Mouse (Mus musculus) heart, adult 11 months (tissue): ENCODE measurements around the gene 4930447C04Rik.

Experiments
- DNase-seq: peaks from one replicate; pipeline ENCODE4 v3.0.0; 2022

4930447C04Rik gene

DNA sequence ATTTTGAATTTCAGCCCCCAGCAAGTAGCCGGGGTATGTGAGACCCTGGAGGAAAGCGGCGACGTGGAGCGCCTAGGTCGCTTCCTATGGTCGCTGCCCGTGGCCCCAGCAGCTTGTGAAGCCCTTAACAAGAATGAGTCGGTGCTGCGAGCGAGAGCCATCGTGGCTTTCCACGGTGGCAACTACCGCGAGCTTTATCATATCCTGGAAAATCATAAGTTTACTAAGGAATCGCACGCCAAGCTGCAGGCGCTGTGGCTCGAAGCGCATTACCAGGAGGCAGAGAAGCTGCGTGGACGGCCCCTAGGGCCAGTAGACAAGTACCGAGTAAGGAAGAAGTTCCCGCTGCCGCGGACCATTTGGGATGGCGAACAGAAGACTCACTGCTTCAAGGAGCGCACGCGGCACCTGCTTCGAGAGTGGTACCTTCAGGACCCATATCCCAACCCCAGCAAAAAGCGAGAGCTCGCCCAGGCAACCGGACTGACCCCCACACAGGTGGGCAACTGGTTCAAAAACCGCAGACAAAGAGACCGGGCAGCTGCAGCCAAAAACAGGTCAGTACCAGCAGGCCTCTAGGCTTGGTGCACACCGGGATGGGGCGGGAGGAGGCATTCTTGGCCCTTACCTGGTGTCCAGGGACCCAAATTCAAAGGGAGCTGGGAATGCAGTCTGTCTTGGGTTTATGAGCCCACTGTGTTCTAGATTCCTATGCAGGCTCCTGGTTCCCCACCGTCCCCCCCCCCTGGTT is at the start of gene 4930447C04Rik:
TSS of gene 4930447C04Rik (minus strand) at position 704 of the 751 bp plus-strand sequence.
- DNase-seq: no peak

GRCm38 (mm10) chr12:72983071-72983857 is 42.7 kb upstream of the 4930447C04Rik start:
- DNase-seq: peak; percentile 96

DNA sequence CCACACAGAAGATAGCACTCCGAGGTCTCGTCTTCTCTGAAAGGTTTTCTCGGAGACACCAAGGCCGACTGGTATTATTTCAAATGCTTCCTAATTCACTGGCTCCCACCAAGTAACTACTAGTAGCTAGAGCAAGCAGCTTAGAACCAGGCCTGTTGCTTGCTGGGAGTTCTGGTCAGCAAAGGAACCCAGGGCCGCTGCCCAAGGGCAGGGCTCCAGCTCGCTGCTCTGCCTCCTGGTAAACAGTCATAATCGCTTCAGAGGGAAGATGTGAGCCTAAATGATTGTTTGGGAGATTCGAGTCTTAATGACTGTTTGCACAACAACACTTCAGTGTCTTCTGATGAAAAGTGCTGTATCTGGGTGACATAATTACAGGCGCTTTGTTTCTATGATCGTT is 42.0 kb upstream of the 4930447C04Rik start:
- no peak for DNase-seq

DNA sequence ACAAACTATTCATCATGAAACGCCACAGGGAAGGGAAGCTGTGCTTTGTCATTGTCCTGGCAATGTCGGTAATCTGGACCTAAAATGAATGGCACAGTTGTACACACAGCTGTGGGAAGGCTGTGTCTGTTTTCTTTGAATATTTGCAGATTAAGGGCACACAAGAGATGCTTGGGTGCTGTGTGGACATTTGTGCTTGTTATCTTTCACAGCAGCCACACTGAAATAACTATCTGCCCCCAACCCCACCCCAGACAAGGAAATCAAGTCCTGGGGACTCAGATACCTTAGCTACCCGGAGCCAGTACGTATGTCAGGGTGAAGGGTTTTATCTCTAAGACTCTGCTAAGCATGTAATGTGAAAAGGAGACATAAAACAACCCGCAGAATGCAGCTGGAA is 38.7 kb upstream of the 4930447C04Rik start:
- no peak for DNase-seq

GRCm38 (mm10) chr12:72977851-72978250 is 37.3 kb upstream of the 4930447C04Rik start:
- no peak for DNase-seq

- DNase-seq: peak; percentile 97
Observed at GRCm38 (mm10) chr12:72976718-72977117, 36.1 kb upstream of the 4930447C04Rik start.

DNA sequence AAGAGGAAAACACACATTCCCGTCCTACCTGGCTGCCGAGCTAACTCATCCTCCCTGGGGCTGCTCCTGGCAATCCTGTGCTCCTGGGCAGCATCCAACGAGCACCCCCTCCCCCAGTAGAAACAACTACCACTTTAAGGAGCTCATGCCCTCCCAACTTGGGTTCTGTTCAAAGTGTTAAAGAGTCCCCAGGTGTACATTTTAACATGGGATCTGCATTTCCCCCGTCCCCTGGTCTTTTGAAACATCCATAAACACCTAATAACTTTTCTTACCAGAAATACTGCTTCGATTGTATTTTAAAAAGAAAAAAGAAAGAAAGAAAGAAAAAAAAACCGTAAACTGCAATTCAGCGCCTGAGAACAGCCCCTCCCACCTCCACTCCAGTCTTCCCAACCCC is 35.6 kb upstream of the 4930447C04Rik start:
- DNase-seq: no peak

DNA sequence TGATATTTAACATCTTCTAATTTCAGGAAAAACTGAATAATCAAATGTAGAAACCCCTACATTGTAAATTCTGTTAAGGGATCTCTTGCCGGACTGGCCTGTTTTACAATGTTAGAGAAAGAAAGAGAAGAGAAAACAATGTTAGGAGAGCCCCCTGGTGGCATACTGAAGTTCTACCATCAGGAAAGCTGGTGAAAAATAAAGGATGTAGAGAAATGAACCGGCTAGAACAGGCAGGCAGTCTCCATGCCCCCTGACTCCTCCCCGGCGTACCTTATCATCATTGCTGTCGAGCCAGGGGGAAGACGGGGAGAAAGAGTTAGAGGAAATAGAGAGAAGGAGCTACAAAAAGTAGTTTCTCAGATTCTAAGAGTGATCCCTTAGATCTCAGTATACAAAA is 32.6 kb upstream of the 4930447C04Rik start:
- DNase-seq: no peak

DNA sequence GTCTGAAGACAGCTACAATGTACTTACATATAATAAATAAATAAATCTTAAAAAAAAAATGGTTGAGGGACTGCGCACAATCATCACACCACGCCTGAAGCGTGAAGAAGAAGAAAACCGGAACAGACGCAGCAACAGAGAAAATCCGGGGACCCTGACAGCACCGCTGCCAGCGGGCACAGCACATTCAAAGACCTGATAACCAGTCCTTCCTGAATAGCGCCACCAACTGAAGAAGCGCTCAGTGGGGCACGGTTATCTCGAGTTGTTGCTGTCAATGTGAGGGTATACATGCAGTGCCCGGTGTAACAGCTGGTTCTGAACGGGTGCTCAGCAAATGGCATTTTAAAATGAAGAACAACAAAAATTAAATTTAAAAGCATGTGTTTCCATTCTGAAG is 30.0 kb upstream of the 4930447C04Rik start:
- no peak for DNase-seq

DNA sequence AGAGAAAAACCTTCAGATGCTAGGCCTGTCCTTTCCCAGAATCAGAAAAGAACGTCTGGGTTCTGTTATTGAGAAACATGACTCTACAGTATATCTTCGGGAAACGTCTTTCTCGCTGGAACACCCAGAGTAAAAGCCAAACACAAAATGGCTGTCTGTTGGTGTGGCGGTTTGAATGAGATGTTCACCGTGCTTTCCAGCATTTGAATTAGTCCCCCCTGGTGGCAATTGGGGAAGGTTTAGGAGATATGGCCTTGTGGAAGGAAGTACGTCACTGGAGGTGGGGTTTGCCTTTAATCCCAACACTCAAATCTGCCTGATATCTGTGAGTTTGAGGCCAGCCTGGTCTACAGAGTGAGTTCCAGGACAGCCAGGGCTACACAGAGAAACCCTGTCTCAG is 27.0 kb upstream of the 4930447C04Rik start:
- no peak for DNase-seq

- DNase-seq: no peak
Observed at GRCm38 (mm10) chr12:72962761-72963160, 22.2 kb upstream of the 4930447C04Rik start.

DNA sequence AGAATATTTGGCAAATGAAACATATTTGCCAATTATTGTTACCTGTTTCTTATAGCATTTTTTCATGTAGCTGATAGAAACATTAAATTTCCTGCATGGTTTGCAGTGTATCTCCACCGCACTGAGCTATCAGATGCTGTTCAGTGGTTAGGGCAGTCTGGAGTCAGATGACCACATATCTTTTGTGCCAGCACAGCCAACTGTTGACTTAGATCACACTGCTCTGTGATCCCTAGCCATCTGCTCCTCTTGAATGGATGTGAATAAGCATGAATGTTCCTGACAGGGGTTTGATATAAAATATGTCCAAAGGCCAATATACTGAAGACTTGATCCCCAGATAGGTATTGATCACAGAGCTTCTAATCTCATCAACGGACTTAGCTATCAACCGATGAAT is 17.9 kb upstream of the 4930447C04Rik start:
- no peak for DNase-seq

DNA sequence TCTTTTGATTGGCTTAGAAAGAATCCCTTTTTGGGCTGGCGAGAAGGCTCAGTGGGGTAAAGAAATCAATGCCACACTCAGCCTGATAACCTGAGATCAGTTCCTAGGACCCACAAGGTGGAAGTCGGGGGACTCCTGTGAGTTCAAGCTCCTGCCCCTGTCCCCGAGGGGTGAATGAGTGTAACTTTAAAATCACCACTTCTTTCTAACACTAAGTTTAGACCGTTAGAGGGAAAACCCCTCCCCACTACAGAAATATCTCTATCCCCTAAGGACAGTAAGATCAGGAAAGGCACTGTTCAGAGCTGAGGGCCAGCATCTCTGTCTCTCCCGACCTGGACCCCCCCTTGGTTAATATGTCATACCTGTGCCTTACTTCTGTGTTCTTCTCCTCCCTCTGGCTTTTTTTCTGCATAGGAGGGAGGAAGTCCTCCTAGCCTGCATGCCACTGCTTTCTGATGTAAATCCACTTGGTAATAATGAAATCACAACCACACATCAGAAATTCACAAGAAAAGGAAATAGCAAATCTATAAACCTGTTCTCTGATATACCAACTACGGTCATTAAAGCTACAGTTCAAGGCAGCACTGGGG is 17.4 kb upstream of the 4930447C04Rik start:
- no peak for DNase-seq

DNA sequence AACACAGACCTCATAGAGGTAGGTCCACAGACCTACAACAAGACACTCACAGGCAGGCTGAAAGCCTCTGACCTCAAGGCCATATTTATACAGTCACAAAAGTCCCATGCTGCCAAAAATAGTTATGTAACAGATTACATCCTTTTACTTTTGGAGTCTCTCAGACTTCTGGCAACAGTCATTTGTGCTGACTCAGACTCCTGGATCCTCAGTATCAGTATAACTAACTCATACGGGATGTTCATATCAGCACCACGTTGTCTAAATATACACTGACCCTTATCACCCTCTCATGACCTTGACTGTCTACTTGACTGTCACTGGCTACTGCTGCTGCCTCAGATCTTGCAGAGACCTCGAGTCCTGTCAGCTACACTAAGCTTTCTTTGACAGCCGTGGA is 14.3 kb upstream of the 4930447C04Rik start:
- peak; percentile 88 for DNase-seq

GRCm38 (mm10) chr12:72953858-72954257 is 13.3 kb upstream of the 4930447C04Rik start:
- DNase-seq: peak; percentile 81

DNA sequence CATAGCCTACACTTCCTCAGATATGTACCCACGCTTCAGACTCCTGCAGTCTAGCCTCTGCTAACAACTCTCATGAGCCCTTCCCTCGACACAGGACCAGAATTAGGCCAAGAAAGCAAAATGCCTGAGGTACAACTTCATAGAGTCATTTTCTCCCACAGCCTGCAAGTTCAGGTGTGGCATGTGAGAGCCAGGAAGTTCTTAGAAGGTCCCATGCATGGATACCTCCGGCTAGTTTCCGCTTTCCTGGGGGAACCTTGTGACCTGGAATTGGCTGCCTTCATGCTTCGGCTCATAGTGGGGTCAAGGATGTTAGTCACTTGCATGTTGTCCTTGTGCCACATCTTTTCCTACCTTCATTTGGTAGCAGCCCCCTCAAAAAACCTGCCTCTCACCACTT is 12.5 kb upstream of the 4930447C04Rik start:
- peak; percentile 52 for DNase-seq

DNA sequence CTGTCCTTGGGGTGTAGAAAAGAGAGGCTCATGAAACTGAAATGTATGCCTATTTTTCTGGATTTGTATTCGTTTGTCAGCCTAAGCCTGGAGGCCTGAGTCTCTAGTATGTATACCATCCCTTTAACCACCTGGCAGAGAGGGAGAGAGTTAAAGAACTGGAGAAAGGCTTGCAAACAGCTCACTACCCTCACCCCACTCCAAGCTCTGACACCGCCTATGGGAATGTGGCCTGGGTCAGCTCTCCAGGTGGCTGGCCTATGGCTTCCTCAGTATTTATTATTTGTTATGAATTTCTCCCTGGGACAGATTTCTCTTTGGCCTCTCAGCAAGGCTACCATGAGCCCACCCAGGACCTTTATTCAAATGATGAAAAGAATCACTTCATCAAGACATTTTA is 6.8 kb upstream of the 4930447C04Rik start:
- DNase-seq: peak; percentile 21

GRCm38 (mm10) chr12:72946805-72947204 is 6.2 kb upstream of the 4930447C04Rik start:
- DNase-seq: no peak

GRCm38 (mm10) chr12:72946064-72946395 is 5.5 kb upstream of the 4930447C04Rik start:
- no peak for DNase-seq

DNA sequence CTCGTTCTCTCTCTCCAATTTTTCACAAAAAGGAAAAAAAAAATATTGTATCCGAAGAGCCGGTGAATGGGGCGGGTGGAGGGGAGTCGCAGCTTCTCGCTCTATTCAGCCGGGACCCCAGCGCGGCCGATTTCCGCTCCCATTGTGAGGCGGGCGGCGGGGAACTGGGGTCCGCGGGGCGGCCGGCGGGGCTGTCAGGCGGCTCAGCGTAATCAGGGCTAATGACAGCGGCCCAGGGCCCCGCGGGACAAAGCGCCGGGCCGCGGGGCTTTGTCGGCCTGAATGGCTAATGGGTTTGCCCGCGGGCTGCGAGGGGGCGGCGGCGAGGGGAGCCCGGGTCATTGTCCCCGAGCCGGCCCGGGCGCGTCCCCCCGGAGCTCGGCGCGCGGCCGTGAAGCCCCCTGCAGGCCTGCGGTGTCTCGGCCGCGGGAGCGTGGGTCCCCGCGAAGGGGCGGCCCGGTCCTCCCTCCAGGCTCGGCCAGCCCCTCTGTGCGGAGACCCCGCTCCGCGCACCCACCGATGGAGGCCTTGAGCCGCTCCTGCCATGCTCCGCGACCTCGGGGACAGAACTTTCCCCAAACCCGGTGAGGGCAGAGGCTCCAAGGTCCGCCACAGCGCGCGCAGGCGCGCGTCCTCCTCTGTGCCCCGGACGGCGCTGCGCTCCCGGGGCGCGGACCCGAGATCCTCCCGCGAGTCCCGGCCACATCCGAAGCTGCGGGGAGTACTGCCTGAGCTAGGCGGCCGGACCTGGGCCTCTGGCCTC is 4.9 kb upstream of the 4930447C04Rik start:
- DNase-seq: peak; percentile 73

- no peak for DNase-seq
Observed at GRCm38 (mm10) chr12:72944411-72945225, 4.0 kb upstream of the 4930447C04Rik start.

GRCm38 (mm10) chr12:72943574-72944110 is 3.1 kb upstream of the 4930447C04Rik start:
- DNase-seq: no peak
